Mouse (Mus musculus): ENCODE results near the gene Pitpnm1.

DNA sequence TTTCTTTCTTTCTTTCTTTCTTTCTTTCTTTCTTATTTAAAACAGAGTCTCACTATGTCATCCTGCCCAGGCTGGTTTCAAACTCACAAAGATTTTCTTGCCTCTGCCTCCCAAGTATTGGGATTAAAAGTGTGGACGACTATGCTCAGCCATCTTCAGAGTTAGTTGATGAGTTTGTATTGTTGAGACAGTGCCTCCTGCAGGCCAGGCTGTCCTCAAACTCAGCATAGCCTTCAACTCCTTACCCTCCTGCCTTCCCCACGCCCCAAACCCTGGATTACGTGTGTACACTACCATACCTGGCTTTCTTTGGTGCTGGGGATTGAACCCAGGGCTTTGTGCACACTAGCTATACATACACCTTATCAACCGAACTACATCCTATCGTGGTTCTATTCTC is 36.7 kb downstream of the Pitpnm1 start:
- no peak for TF ChIP-seq SIN3A (IDR thresholded peaks at IDR 0.05; ENCODE audit: low read length)
- no peak for TF ChIP-seq EP300 (IDR thresholded peaks at IDR 0.05; ENCODE audit: low read depth in 1 of 2, low read length in 2 of 2)
- no peak for TF ChIP-seq UBTF (IDR thresholded peaks at IDR 0.05; ENCODE audit: borderline replicate concordance, insufficient read depth, low read depth, low read length)
